Mouse (Mus musculus): ENCODE measurements around the gene Acot10. TPM values are rescaled to one million over a fixed set of nuclear protein-coding genes. Genes with fewer than 3 reads are reported as not detected.

The Acot10 gene
- total and polyA plus RNA-seq, 3 experiments, result 0.21 to 1.4 TPM; not detected in 1

GRCm38 (mm10) chr15:20639155-20639554 lies 27.4 kb downstream of the Acot10 start:
- H3K4me2 ChIP-seq (ENCODE audit: insufficient read depth, low read depth, poor library complexity, severe bottlenecking), result no peak overlapping the region
- H3K36me3 ChIP-seq (replicated peaks in 1 of 2; ENCODE audit: control insufficient read depth in 1 of 2, insufficient read depth in 1 of 2, low read length in 1 of 2), result no peaks in the 10 kb centered on the region
- peaks cover 17% of the 10 kb centered on the region for H3K9me3 ChIP-seq (replicated peaks; ENCODE audit: low read length)
- in situ Hi-C loops (cut with MboI; ENCODE audit: low pct_ligation_motif_present, low pct_unique_long_range_greater_than_20kb, low sequenced_read_pairs) (no loop called here), dilution Hi-C loops (cut with MboI; ENCODE audit: extremely low pct_ligation_motif_present, extremely low pct_unique_long_range_greater_than_20kb, low sequenced_read_pairs) (no loop called here)
- H3K4me1 ChIP-seq (ENCODE audit: control insufficient read depth in 1 of 2, insufficient read depth in 2 of 2), result no peaks in the 10 kb centered on the region
- H3K27me3 ChIP-seq (replicated peaks), result no peaks in the 10 kb centered on the region
- DNase-seq (ENCODE audit: extremely low read depth), result no peak
- H3K9ac ChIP-seq (ENCODE audit: insufficient read depth, low read depth), result no peak overlapping the region
- no peak for TF ChIP-seq KAT2A (IDR thresholded peaks at IDR 0.05; ENCODE audit: insufficient replicate concordance, low read length)
- no peak for TF ChIP-seq MXI1 (IDR thresholded peaks at IDR 0.05; ENCODE audit: low read depth, low read length)
- TF ChIP-seq RAD21 (IDR thresholded peaks at IDR 0.05; ENCODE audit: low read depth, low read length), result no peak
- TF ChIP-seq MAZ (IDR thresholded peaks at IDR 0.05; ENCODE audit: low read depth, low read length), result no peak
- TF ChIP-seq GABPA (IDR thresholded peaks at IDR 0.05; ENCODE audit: insufficient replicate concordance, low read depth, low read length), result no peak
- TF ChIP-seq NELFE (IDR thresholded peaks at IDR 0.05; ENCODE audit: low read depth, low read length), result no peak
- TF ChIP-seq RCOR1 (conservative IDR thresholded peaks at IDR 0.05; ENCODE audit: low read depth, low read length), result no peak
- TF ChIP-seq USF2 (conservative IDR thresholded peaks at IDR 0.05; ENCODE audit: low read depth, low read length), result no peak
- TF ChIP-seq TCF12 (IDR thresholded peaks at IDR 0.05; ENCODE audit: low read depth, low read length), result no peak
- TF ChIP-seq SMC3 (IDR thresholded peaks at IDR 0.05; ENCODE audit: low read depth, low read length), result no peak
- no peak for TF ChIP-seq IRF4 (IDR thresholded peaks at IDR 0.05; ENCODE audit: low read depth, low read length)
- TF ChIP-seq ZC3H11A (IDR thresholded peaks at IDR 0.05; ENCODE audit: low read depth, low read length), result no peak
- no peak overlapping the region for H3K4me3 ChIP-seq (replicated peaks in 1 of 3; ENCODE audit: low read depth in 2 of 3, low read length in 2 of 3, poor library complexity in 1 of 3)
- H3K27ac ChIP-seq (ENCODE audit: insufficient read depth, low read depth), result no peak overlapping the region
- H3K79me2 ChIP-seq (replicated peaks; ENCODE audit: control insufficient read depth, extremely low read depth, insufficient read depth, poor library complexity, severe bottlenecking), result no peaks in the 10 kb centered on the region

- Histone ChIP-seq H3K27ac (ENCODE audit: insufficient read depth, low read depth) (no peak overlapping the region), H3K4me1 (ENCODE audit: control insufficient read depth in 1 of 2, insufficient read depth in 2 of 2) (no peaks in the 10 kb centered on the region), H3K9ac (ENCODE audit: insufficient read depth, low read depth) (no peak overlapping the region), H3K79me2 (replicated peaks; ENCODE audit: control insufficient read depth, extremely low read depth, insufficient read depth, poor library complexity, severe bottlenecking) (no peaks in the 10 kb centered on the region), H3K36me3 (replicated peaks in 1 of 2; ENCODE audit: control insufficient read depth in 1 of 2, insufficient read depth in 1 of 2, low read length in 1 of 2) (no peaks in the 10 kb centered on the region), H3K9me3 (replicated peaks; ENCODE audit: low read length) (peaks cover 10% of the 10 kb centered on the region), H3K4me3 (replicated peaks in 1 of 3; ENCODE audit: low read depth in 2 of 3, low read length in 2 of 3, poor library complexity in 1 of 3) (no peak overlapping the region), H3K27me3 (replicated peaks) (no peaks in the 10 kb centered on the region), H3K4me2 (ENCODE audit: insufficient read depth, low read depth, poor library complexity, severe bottlenecking) (no peak overlapping the region)
- no peak for TF ChIP-seq UBTF (IDR thresholded peaks at IDR 0.05; ENCODE audit: low read depth, low read length)
- TF ChIP-seq E2F4 (IDR thresholded peaks at IDR 0.05; ENCODE audit: insufficient replicate concordance, low read depth, low read length), result no peak
- no peak for TF ChIP-seq JUND (conservative IDR thresholded peaks at IDR 0.05; ENCODE audit: low read depth, low read length)
- TF ChIP-seq CTCF (conservative IDR thresholded peaks at IDR 0.05 in 1 of 2, IDR thresholded peaks at IDR 0.05 in 1 of 2; ENCODE audit: low read depth in 2 of 2, low read length in 2 of 2), result no peak
- no peak for TF ChIP-seq RCOR1 (conservative IDR thresholded peaks at IDR 0.05; ENCODE audit: low read depth, low read length)
- TF ChIP-seq IRF4 (IDR thresholded peaks at IDR 0.05; ENCODE audit: low read depth, low read length), result no peak
- TF ChIP-seq ZKSCAN1 (IDR thresholded peaks at IDR 0.05; ENCODE audit: borderline replicate concordance, low read depth, low read length), result no peak
- TF ChIP-seq USF2 (conservative IDR thresholded peaks at IDR 0.05; ENCODE audit: low read depth, low read length), result no peak
- no peak for TF ChIP-seq ZC3H11A (IDR thresholded peaks at IDR 0.05; ENCODE audit: low read depth, low read length)
- TF ChIP-seq GABPA (IDR thresholded peaks at IDR 0.05; ENCODE audit: insufficient replicate concordance, low read depth, low read length), result no peak
- in situ Hi-C loops (cut with MboI; ENCODE audit: low pct_ligation_motif_present, low pct_unique_long_range_greater_than_20kb, low sequenced_read_pairs), result no loop called here
- dilution Hi-C loops (cut with MboI; ENCODE audit: extremely low pct_ligation_motif_present, extremely low pct_unique_long_range_greater_than_20kb, low sequenced_read_pairs), result no loop called here
- no peak for DNase-seq (ENCODE audit: extremely low read depth)
Measured at GRCm38 (mm10) chr15:20634593-20634992, 32.0 kb downstream of the Acot10 start.

Other genes with a start within 250 kb of the Acot10 start
- gene Cdh12, start 217.5 kb downstream of the Acot10 start, total RNA-seq (2012; rRNA removed), result not detected in 2 replicates
- 0.05 and 0.13 TPM in 2 replicates for gene Cdh12, start 217.5 kb downstream of the Acot10 start, total RNA-seq (2014; rRNA removed)
- gene Cdh12, start 217.5 kb downstream of the Acot10 start, polyA plus RNA-seq (2012; ENCODE audit: insufficient read length, low read depth), result 0.16 and 0.20 TPM in 2 replicates

Measured in CH12.LX (cell line).